Mouse (Mus musculus): ENCODE data around the gene Zfr2. TPM values are rescaled to one million over a fixed set of nuclear protein-coding genes. Genes with fewer than 3 reads are reported as not detected.
"Not testable (repeated sequence)": the region's sequence is repeated elsewhere in the genome, so short reads cannot be mapped to it uniquely, and the experiment has no call there.

Gene Zfr2
- polyA plus RNA-seq, 1 experiment from 2014 or later, result 25.1 TPM

GRCm38 (mm10) chr10:81217267-81217666 is 15.7 kb upstream of the Zfr2 start:
- not testable (repeated sequence) for H3K4me2 ChIP-seq (ENCODE audit: low read depth, low read length); ATAC-seq (ENCODE audit: low read depth); H3K27me3 ChIP-seq (ENCODE audit: control insufficient read depth, insufficient read depth, low read length); H3K4me1 ChIP-seq (ENCODE audit: control insufficient read depth, insufficient read depth, low read length); H3K9me3 ChIP-seq (ENCODE audit: control insufficient read depth, low read length); H3K27ac ChIP-seq (ENCODE audit: low read depth, low read length); H3K4me3 ChIP-seq (ENCODE audit: low read depth, low read length); H3K9ac ChIP-seq (replicated peaks; ENCODE audit: low read depth, low read length)
- peaks cover 55% of the 10 kb centered on the region for H3K36me3 ChIP-seq (ENCODE audit: control insufficient read depth, insufficient read depth, low read length)
- 17% methylated on average over 1 of the region's 1 CpGs for WGBS

GRCm38 (mm10) chr10:81217964-81218363 is 15.0 kb upstream of the Zfr2 start:
- Histone ChIP-seq H3K4me2 (ENCODE audit: low read depth, low read length) (no peak overlapping the region), H3K27ac (ENCODE audit: low read depth, low read length) (no peak overlapping the region), H3K4me3 (ENCODE audit: low read depth, low read length) (no peak overlapping the region), H3K9me3 (ENCODE audit: control insufficient read depth, low read length) (no peaks in the 10 kb centered on the region), H3K9ac (replicated peaks; ENCODE audit: low read depth, low read length) (no peak overlapping the region), H3K27me3 (ENCODE audit: control insufficient read depth, insufficient read depth, low read length) (no peaks in the 10 kb centered on the region), H3K36me3 (ENCODE audit: control insufficient read depth, insufficient read depth, low read length) (peaks cover 48% of the 10 kb centered on the region), H3K4me1 (ENCODE audit: control insufficient read depth, insufficient read depth, low read length) (no peaks in the 10 kb centered on the region)
- WGBS, result 37% methylated on average over 7 of the region's 7 CpGs
- ATAC-seq (ENCODE audit: low read depth), result peak; percentile 60; the same call in 1 of the 2 replicates

DNA sequence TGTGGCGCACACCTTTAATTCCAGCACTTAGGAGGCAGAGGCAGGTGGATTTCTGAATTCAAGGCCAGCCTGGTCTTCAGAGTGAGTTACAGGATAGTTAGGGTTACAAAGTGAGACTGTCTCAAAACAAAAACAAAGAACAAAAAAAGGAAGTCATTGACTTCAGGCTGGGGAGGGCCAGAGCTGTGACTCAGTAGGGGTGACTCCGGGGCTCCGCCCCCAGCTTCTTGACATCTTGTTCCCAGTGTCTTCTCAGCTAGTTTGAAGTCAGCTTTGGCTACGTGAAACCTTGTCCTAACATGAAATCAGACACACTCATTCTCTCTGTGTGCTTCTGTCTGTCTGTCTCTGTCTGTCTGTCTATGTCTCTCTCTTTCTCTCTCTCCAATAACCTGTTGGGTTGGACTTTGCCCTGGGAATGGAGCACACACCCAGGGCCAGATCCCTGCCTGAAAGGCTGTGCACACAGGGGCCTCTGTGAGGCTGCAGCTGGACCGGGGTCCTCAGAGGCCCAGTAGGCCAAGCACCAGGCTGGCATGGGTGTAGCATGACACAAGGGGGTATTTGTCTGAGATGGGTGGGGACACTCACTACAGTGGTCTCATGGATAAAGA is 11.4 kb upstream of the Zfr2 start:
- ATAC-seq (ENCODE audit: low read depth), result no peak
- no peak overlapping the region for H3K4me2 ChIP-seq (ENCODE audit: low read depth, low read length)
- WGBS, result 85% methylated on average over 5 of the region's 5 CpGs
- no peak overlapping the region for H3K27ac ChIP-seq (ENCODE audit: low read depth, low read length)
- no peak overlapping the region for H3K4me3 ChIP-seq (ENCODE audit: low read depth, low read length)
- H3K27me3 ChIP-seq (ENCODE audit: control insufficient read depth, insufficient read depth, low read length), result no peaks in the 10 kb centered on the region
- no peaks in the 10 kb centered on the region for H3K9me3 ChIP-seq (ENCODE audit: control insufficient read depth, low read length)
- H3K4me1 ChIP-seq (ENCODE audit: control insufficient read depth, insufficient read depth, low read length), result no peaks in the 10 kb centered on the region
- H3K9ac ChIP-seq (replicated peaks; ENCODE audit: low read depth, low read length), result no peak overlapping the region
- H3K36me3 ChIP-seq (ENCODE audit: control insufficient read depth, insufficient read depth, low read length), result peaks cover 35% of the 10 kb centered on the region

DNA sequence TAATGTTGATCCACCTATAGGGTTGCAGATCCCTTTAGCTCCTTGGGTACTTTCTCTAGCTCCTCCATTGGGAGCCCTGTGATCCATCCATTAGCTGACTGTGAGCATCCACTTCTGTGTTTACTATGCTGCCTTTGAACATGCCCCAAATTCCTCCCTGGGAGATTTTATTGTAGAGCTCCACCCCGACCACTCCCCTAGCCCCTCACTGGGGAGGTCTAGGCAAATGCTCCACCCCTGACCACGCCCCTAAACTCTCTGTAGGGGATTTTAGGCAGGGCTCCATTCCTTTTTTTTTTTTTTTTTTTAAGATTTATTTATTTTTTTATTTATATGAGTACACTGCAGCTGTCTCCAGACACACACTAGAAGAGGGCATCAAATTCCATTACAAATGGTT is 9.2 kb upstream of the Zfr2 start:
- H3K36me3 ChIP-seq (ENCODE audit: control insufficient read depth, insufficient read depth, low read length), result peaks cover 32% of the 10 kb centered on the region
- not testable (repeated sequence) for ATAC-seq (ENCODE audit: low read depth); H3K9me3 ChIP-seq (ENCODE audit: control insufficient read depth, low read length); H3K9ac ChIP-seq (replicated peaks; ENCODE audit: low read depth, low read length); H3K4me2 ChIP-seq (ENCODE audit: low read depth, low read length); H3K27me3 ChIP-seq (ENCODE audit: control insufficient read depth, insufficient read depth, low read length); H3K4me1 ChIP-seq (ENCODE audit: control insufficient read depth, insufficient read depth, low read length); H3K27ac ChIP-seq (ENCODE audit: low read depth, low read length); H3K4me3 ChIP-seq (ENCODE audit: low read depth, low read length)
- WGBS, result 51% methylated on average over 2 of the region's 2 CpGs

DNA sequence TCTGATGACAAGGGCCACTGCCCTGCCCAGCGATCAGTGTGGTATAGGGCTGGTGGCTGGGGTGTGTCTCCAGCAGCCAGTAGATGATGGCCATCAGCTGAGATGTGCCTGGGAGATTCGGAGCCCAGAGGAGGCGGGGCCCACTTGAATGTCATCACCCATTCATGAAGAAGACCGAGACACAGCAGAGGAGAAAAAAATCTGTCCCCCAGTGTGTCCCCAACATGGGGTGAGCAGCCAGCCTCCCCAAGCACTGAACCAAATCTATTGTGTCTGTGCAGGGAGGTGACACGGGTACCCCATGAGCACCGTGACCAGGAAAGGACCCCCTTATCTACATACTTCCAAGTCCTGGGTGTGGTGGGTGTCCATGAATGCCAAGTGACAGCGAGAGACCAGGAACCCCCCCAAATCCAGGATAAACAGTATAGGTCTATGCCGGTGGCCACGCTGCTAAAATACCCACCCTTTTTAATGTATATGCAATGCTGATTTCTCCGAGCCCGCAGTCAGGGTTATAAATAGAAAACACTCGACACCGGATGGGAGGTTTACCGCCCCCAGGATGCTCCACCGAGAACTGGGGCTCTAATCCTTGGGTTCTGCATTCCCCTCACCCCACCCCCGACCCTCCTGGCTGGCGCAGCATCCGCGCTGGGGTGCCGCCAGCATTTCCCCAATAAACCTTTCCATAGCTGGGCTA is 3.1 kb upstream of the Zfr2 start:
- Histone ChIP-seq H3K4me1 (ENCODE audit: control insufficient read depth, insufficient read depth, low read length) (peaks cover 33% of the 10 kb centered on the region), H3K9me3 (ENCODE audit: control insufficient read depth, low read length) (no peaks in the 10 kb centered on the region), H3K36me3 (ENCODE audit: control insufficient read depth, insufficient read depth, low read length) (no peaks in the 10 kb centered on the region), H3K27ac (ENCODE audit: low read depth, low read length) (peak overlapping the region; percentile 90), H3K9ac (replicated peaks; ENCODE audit: low read depth, low read length) (peak overlapping the region; percentile 88), H3K4me3 (ENCODE audit: low read depth, low read length) (peak overlapping the region; percentile 73), H3K4me2 (ENCODE audit: low read depth, low read length) (peak overlapping the region; percentile 83), H3K27me3 (ENCODE audit: control insufficient read depth, insufficient read depth, low read length) (no peaks in the 10 kb centered on the region)
- WGBS, result 8% methylated on average over 20 of the region's 20 CpGs
- peak; percentile 26; the same call in 1 of the 2 replicates for ATAC-seq (ENCODE audit: low read depth)

GRCm38 (mm10) chr10:81230438-81231332 is 2.3 kb upstream of the Zfr2 start, which contains the start of gene Atcay:
Atcay (minus strand) TSS chr10:81230833.
- H3K4me2 ChIP-seq (ENCODE audit: low read depth, low read length), result peak within 1 kb of the TSS; percentile 83
- peak within 1 kb of the TSS; percentile 88 for H3K9ac ChIP-seq (replicated peaks; ENCODE audit: low read depth, low read length)
- peak within 1 kb of the TSS; percentile 73 for H3K4me3 ChIP-seq (ENCODE audit: low read depth, low read length)
- H3K9me3 ChIP-seq (ENCODE audit: control insufficient read depth, low read length), result no peaks in the 10 kb centered on the region
- peak within 1 kb of the TSS; percentile 90 for H3K27ac ChIP-seq (ENCODE audit: low read depth, low read length)
- 6% methylated on average over 27 of the region's 27 CpGs for WGBS
- peak; percentile 92 for ATAC-seq (ENCODE audit: low read depth)
- H3K36me3 ChIP-seq (ENCODE audit: control insufficient read depth, insufficient read depth, low read length), result no peaks in the 10 kb centered on the region
- H3K4me1 ChIP-seq (ENCODE audit: control insufficient read depth, insufficient read depth, low read length), result peaks cover 33% of the 10 kb centered on the region
- H3K27me3 ChIP-seq (ENCODE audit: control insufficient read depth, insufficient read depth, low read length), result no peaks in the 10 kb centered on the region

DNA sequence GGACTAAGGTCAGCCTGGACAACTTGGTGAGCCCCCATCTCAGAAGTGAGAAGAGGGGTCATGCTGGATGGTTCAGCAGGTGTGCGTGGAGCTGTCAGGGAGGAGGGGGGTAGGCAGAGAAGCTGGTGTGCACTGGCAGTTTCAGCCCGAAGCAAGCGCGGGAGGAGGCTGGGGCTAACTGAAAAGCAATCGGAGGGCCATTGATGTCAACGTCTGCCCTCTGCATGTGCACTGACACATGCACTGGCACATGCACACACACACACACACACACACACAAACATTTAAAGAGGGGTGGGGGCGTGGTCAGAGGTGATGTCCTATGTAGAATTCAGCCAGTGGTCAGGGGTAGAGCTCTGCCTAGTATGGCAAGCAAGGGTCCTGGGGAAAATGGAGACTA is 1.5 kb upstream of the Zfr2 start:
- peak overlapping the region; percentile 83; the same call in 1 of the 2 replicates for H3K4me2 ChIP-seq (ENCODE audit: low read depth, low read length)
- WGBS, result 53% methylated on average over 7 of the region's 7 CpGs
- ATAC-seq (ENCODE audit: low read depth), result no peak
- H3K9ac ChIP-seq (replicated peaks; ENCODE audit: low read depth, low read length), result 0 out of 2 replicates have a peak overlapping the region, but pooled peaks have one; percentile 11
- peaks cover 33% of the 10 kb centered on the region for H3K4me1 ChIP-seq (ENCODE audit: control insufficient read depth, insufficient read depth, low read length)
- H3K4me3 ChIP-seq (ENCODE audit: low read depth, low read length), result peak overlapping the region; percentile 73; the same call in 1 of the 2 replicates
- no peaks in the 10 kb centered on the region for H3K27me3 ChIP-seq (ENCODE audit: control insufficient read depth, insufficient read depth, low read length)
- H3K27ac ChIP-seq (ENCODE audit: low read depth, low read length), result peak overlapping the region; percentile 90
- no peaks in the 10 kb centered on the region for H3K36me3 ChIP-seq (ENCODE audit: control insufficient read depth, insufficient read depth, low read length)
- H3K9me3 ChIP-seq (ENCODE audit: control insufficient read depth, low read length), result no peaks in the 10 kb centered on the region

- H3K4me2 ChIP-seq (ENCODE audit: low read depth, low read length), result peak overlapping the region; percentile 71
- H3K9me3 ChIP-seq (ENCODE audit: control insufficient read depth, low read length), result no peaks in the 10 kb centered on the region
- H3K9ac ChIP-seq (replicated peaks; ENCODE audit: low read depth, low read length), result peak overlapping the region; percentile 78
- H3K36me3 ChIP-seq (ENCODE audit: control insufficient read depth, insufficient read depth, low read length), result no peaks in the 10 kb centered on the region
- no peak overlapping the region; the same call in 1 of the 2 replicates for H3K27ac ChIP-seq (ENCODE audit: low read depth, low read length)
- under 1% methylated on average over 14 of the region's 28 CpGs for WGBS
- peaks cover 29% of the 10 kb centered on the region for H3K4me1 ChIP-seq (ENCODE audit: control insufficient read depth, insufficient read depth, low read length)
- peak; percentile 25 for ATAC-seq (ENCODE audit: low read depth)
- H3K4me3 ChIP-seq (ENCODE audit: low read depth, low read length), result peak overlapping the region; percentile 64
- no peaks in the 10 kb centered on the region for H3K27me3 ChIP-seq (ENCODE audit: control insufficient read depth, insufficient read depth, low read length)
Measured at GRCm38 (mm10) chr10:81233226-81233585, 251 bp downstream of the Zfr2 start.
